Comparison of ENCODE assay signal across 12 mouse cellular contexts in genomic region chr13:112744061-112744849, GRCm38 (mm10). TPM values are rescaled to one million over a fixed set of nuclear protein-coding genes. Genes with fewer than 3 reads are reported as not detected.
DNase-seq lines count a peak whose midpoint lies in the region; ATAC-seq and TF ChIP-seq lines count a peak whose summit lies in the region.
"Had no signal": no experiment of that assay in that cellular context is flagged by ENCODE, and none has a peak within 500 bp of the region (broad histone marks: within the 10 kb centered on the region; RNA-seq: fewer than 3 reads in every experiment).

No protein-coding gene starts in this region.

- H3K36me3 ChIP-seq in midbrain, embryonic 10.5 days: no peaks in the 10 kb centered on the region
- no peaks in the 10 kb centered on the region for H3K36me3 ChIP-seq in midbrain, embryonic 13.5 days
- H3K36me3 ChIP-seq in stomach, postnatal 0 days (ENCODE audit: control insufficient read depth, insufficient read depth, low read length): no peaks in the 10 kb centered on the region
- no peaks in the 10 kb centered on the region for H3K36me3 ChIP-seq in neural tube, embryonic 15.5 days

- TF ChIP-seq EP300 in stomach, postnatal 0 days (optimal IDR thresholded peaks at IDR 0.05): no peak

- no peak for TF ChIP-seq CTCF in stomach, postnatal 0 days (IDR thresholded peaks at IDR 0.05; ENCODE audit: low read depth)

- H3K27ac ChIP-seq in midbrain, embryonic 10.5 days (replicated peaks): peak overlapping the region; percentile 52; the same call in 1 of the 2 replicates
- H3K27ac ChIP-seq in midbrain, embryonic 13.5 days: no peak overlapping the region
- H3K27ac ChIP-seq in stomach, postnatal 0 days (replicated peaks): peak overlapping the region; percentile 41
- H3K27ac ChIP-seq in neural tube, embryonic 15.5 days (replicated peaks): no peak overlapping the region
- H3K27ac ChIP-seq: hindbrain, postnatal 0 days had no signal

- no peaks in the 10 kb centered on the region for H3K9me3 ChIP-seq in midbrain, embryonic 10.5 days (replicated peaks)
- no peaks in the 10 kb centered on the region for H3K9me3 ChIP-seq in midbrain, embryonic 13.5 days
- no peaks in the 10 kb centered on the region for H3K9me3 ChIP-seq in stomach, postnatal 0 days (ENCODE audit: control insufficient read depth, low read length)
- H3K9me3 ChIP-seq in neural tube, embryonic 15.5 days (replicated peaks): no peaks in the 10 kb centered on the region

- H3K4me2 ChIP-seq in midbrain, embryonic 13.5 days (replicated peaks): no peak overlapping the region
- H3K4me2 ChIP-seq in stomach, postnatal 0 days (replicated peaks; ENCODE audit: low read depth): no peak overlapping the region
- no peak overlapping the region for H3K4me2 ChIP-seq in neural tube, embryonic 15.5 days
- H3K4me2 ChIP-seq: midbrain, embryonic 11.5 days had no signal

- no peak overlapping the region for H3K4me3 ChIP-seq in midbrain, embryonic 10.5 days
- H3K4me3 ChIP-seq in midbrain, embryonic 13.5 days (replicated peaks): no peak overlapping the region
- H3K4me3 ChIP-seq in stomach, postnatal 0 days (ENCODE audit: low read depth, low read length): no peak overlapping the region
- H3K4me3 ChIP-seq in neural tube, embryonic 15.5 days (replicated peaks): no peak overlapping the region

- 0 out of 2 replicates have a peak, but pooled peaks cover 4% of the 10 kb centered on the region for H3K4me1 ChIP-seq in midbrain, embryonic 10.5 days
- H3K4me1 ChIP-seq in midbrain, embryonic 13.5 days (replicated peaks): no peaks in the 10 kb centered on the region
- peaks cover 5% of the 10 kb centered on the region; the same call in 1 of the 2 replicates for H3K4me1 ChIP-seq in stomach, postnatal 0 days (replicated peaks; ENCODE audit: control insufficient read depth, insufficient read depth)
- H3K4me1 ChIP-seq in neural tube, embryonic 15.5 days: no peaks in the 10 kb centered on the region

- WGBS in midbrain, embryonic 10.5 days: 88% methylated on average over 15 of the region's 15 CpGs
- WGBS in midbrain, embryonic 13.5 days: 83% methylated on average over 15 of the region's 15 CpGs
- WGBS in stomach, postnatal 0 days: 69% methylated on average over 15 of the region's 15 CpGs
- WGBS in neural tube, embryonic 15.5 days: 89% methylated on average over 15 of the region's 15 CpGs

- no peaks in the 10 kb centered on the region for H3K27me3 ChIP-seq in midbrain, embryonic 10.5 days (ENCODE audit: low read depth, poor library complexity, severe bottlenecking)
- no peaks in the 10 kb centered on the region for H3K27me3 ChIP-seq in midbrain, embryonic 13.5 days
- H3K27me3 ChIP-seq in stomach, postnatal 0 days (ENCODE audit: control insufficient read depth, insufficient read depth, low read length): no peaks in the 10 kb centered on the region
- no peaks in the 10 kb centered on the region for H3K27me3 ChIP-seq in neural tube, embryonic 15.5 days (replicated peaks)

- DNase-seq in cerebellum, postnatal 10 days: peak; percentile 83 to 92
- no peak for DNase-seq in cerebellum, adult 9-11 months
- no peak for DNase-seq in midbrain, embryonic 10.5 days (ENCODE audit: low spot score)
- DNase-seq in kidney, postnatal 36 days: peak; percentile 29 to 58
- DNase-seq in stomach, postnatal 0 days (ENCODE audit: low spot score): no peak
- DNase-seq in adrenal gland, adult 8-10 months: no peak
- DNase-seq: adrenal gland, postnatal 36 days had no signal

- no peak overlapping the region for H3K9ac ChIP-seq in midbrain, embryonic 13.5 days (replicated peaks)
- H3K9ac ChIP-seq in stomach, postnatal 0 days (ENCODE audit: low read length): no peak overlapping the region
- H3K9ac ChIP-seq in neural tube, embryonic 15.5 days (replicated peaks): no peak overlapping the region

- ATAC-seq in midbrain, embryonic 13.5 days: no peak
- no peak for ATAC-seq in stomach, postnatal 0 days (ENCODE audit: low FRiP score, low TSS enrichment)
- no peak for ATAC-seq in neural tube, embryonic 15.5 days (ENCODE audit: low FRiP score)
- ATAC-seq: forebrain, embryonic 14.5 days; hindbrain, postnatal 0 days had no signal

RNA-seq across cellular contexts. Expression of gene Plpp1, which starts 56.3 kb away (rescaled TPM):
- polyA plus RNA-seq in midbrain, embryonic 10.5 days (2016; fragmentation: Nextera tagmentation; extraction: Ambion mirVana): 22.3 and 22.6 TPM in 2 replicates
- polyA plus RNA-seq in midbrain, embryonic 13.5 days (2015; fragmentation: Nextera tagmentation; extraction: Ambion mirVana): 35.3 and 39.6 TPM in 2 replicates
- polyA plus RNA-seq in stomach, postnatal 0 days (2015; fragmentation: Nextera tagmentation; extraction: Ambion mirVana): 126 and 137 TPM in 2 replicates
- polyA plus RNA-seq in neural tube, embryonic 15.5 days (2015; fragmentation: Nextera tagmentation; extraction: Ambion mirVana): 73.3 and 77.0 TPM in 2 replicates
- 100 to 1,000 TPM; 229 to 267 (median 248) TPM for total RNA-seq in adrenal gland, adult 8-10 months (2022)

Comparison
In these comparisons a context has a peak if more than half of its experiments do, and no peak if none do; other contexts are left out.
1. DNase-seq: peak in cerebellum, postnatal 10 days (2 of 2) and kidney, postnatal 36 days (2 of 2); none in cerebellum, adult 9-11 months (single experiment), midbrain, embryonic 10.5 days (single experiment), stomach, postnatal 0 days (single experiment) and adrenal gland, adult 8-10 months (single experiment).
2. H3K27ac ChIP-seq: peak in midbrain, embryonic 10.5 days (single experiment) and stomach, postnatal 0 days (single experiment); none in midbrain, embryonic 13.5 days (single experiment) and neural tube, embryonic 15.5 days (single experiment).